Mouse (Mus musculus): ENCODE data around the gene Ctsh.
"Not testable (repeated sequence)": the region's sequence is repeated elsewhere in the genome, so short reads cannot be mapped to it uniquely, and the experiment has no call there.

DNA sequence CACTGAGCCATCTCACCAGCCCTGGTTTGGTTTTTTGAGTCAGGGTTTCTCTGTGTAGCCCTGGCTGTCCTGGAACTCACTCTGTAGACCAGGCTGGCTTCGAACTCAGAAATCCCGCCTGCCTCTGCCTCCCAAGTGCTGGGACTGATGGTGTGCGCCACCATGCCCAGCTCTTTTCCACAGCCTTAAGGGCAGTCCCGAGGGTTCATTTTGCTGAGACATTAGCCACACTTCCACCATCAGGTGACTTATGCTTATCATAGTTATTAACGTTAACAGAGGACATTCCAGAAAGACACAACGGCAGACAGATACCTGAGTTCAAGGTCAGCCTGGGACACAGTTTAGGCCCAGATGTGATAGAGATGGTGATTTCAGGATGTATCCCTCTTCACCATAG lies 28.0 kb downstream of the Ctsh start:
- not testable (repeated sequence) for TF ChIP-seq CTCF (IDR thresholded peaks at IDR 0.05; ENCODE audit: low read depth, low read length); POLR2A (IDR thresholded peaks at IDR 0.05; ENCODE audit: extremely low read depth, insufficient read depth, low read length)

Data from liver, adult 2 months (tissue).